Mouse (Mus musculus): Measurements from ENCODE around the gene Lypd6b. TPM values are rescaled to one million over a fixed set of nuclear protein-coding genes. Genes with fewer than 3 reads are reported as not detected.
A peak's percentile ranks its signal among the peaks of the same experiment; 100 is the strongest.

Lypd6b gene
- polyA plus RNA-seq, 1 experiment, result 14.2 TPM

GRCm38 (mm10) chr2:49747670-49748069 lies 39.8 kb upstream of the Lypd6b start:
- no peak overlapping the region for H3K27ac ChIP-seq (ENCODE audit: insufficient read depth, low read length)
- no peak overlapping the region for H3K4me3 ChIP-seq (ENCODE audit: insufficient read depth, low read length)
- H3K4me1 ChIP-seq (ENCODE audit: control insufficient read depth, insufficient read depth, low read length), result peaks cover 26% of the 10 kb centered on the region
- TF ChIP-seq CTCF (IDR thresholded peaks at IDR 0.05; ENCODE audit: extremely low read depth, insufficient read depth, low read length) (no peak), POLR2A (IDR thresholded peaks at IDR 0.05; ENCODE audit: extremely low read depth, insufficient read depth, low read length) (no peak)

- TF ChIP-seq POLR2A (IDR thresholded peaks at IDR 0.05; ENCODE audit: extremely low read depth, insufficient read depth, low read length), result no peak
- peak; percentile 65 for TF ChIP-seq CTCF (IDR thresholded peaks at IDR 0.05; ENCODE audit: extremely low read depth, insufficient read depth, low read length)
- Histone ChIP-seq H3K4me1 (ENCODE audit: control insufficient read depth, insufficient read depth, low read length) (peaks cover 16% of the 10 kb centered on the region), H3K27ac (ENCODE audit: insufficient read depth, low read length) (no peak overlapping the region), H3K4me3 (ENCODE audit: insufficient read depth, low read length) (no peak overlapping the region)
Observed at GRCm38 (mm10) chr2:49748628-49749342, 38.7 kb upstream of the Lypd6b start.

- Histone ChIP-seq H3K4me1 (ENCODE audit: control insufficient read depth, insufficient read depth, low read length) (peaks cover 11% of the 10 kb centered on the region), H3K27ac (ENCODE audit: insufficient read depth, low read length) (no peak overlapping the region), H3K4me3 (ENCODE audit: insufficient read depth, low read length) (no peak overlapping the region)
- TF ChIP-seq POLR2A (IDR thresholded peaks at IDR 0.05; ENCODE audit: extremely low read depth, insufficient read depth, low read length) (no peak), CTCF (IDR thresholded peaks at IDR 0.05; ENCODE audit: extremely low read depth, insufficient read depth, low read length) (no peak)
Observed at GRCm38 (mm10) chr2:49749730-49750576, 37.5 kb upstream of the Lypd6b start.

- TF ChIP-seq POLR2A (IDR thresholded peaks at IDR 0.05; ENCODE audit: extremely low read depth, insufficient read depth, low read length) (0 out of 2 replicates have a peak, but pooled peaks have one; percentile 19), CTCF (IDR thresholded peaks at IDR 0.05; ENCODE audit: extremely low read depth, insufficient read depth, low read length) (no peak)
- no peak overlapping the region for H3K27ac ChIP-seq (ENCODE audit: insufficient read depth, low read length)
- H3K4me1 ChIP-seq (ENCODE audit: control insufficient read depth, insufficient read depth, low read length), result 0 out of 2 replicates have a peak, but pooled peaks cover 5% of the 10 kb centered on the region
- no peak overlapping the region for H3K4me3 ChIP-seq (ENCODE audit: insufficient read depth, low read length)
Observed at GRCm38 (mm10) chr2:49751544-49752210, 35.8 kb upstream of the Lypd6b start.

GRCm38 (mm10) chr2:49752211-49752607 lies 35.3 kb upstream of the Lypd6b start:
- no peak overlapping the region for H3K27ac ChIP-seq (ENCODE audit: insufficient read depth, low read length)
- TF ChIP-seq CTCF (IDR thresholded peaks at IDR 0.05; ENCODE audit: extremely low read depth, insufficient read depth, low read length) (no peak), POLR2A (IDR thresholded peaks at IDR 0.05; ENCODE audit: extremely low read depth, insufficient read depth, low read length) (no peak)
- no peak overlapping the region for H3K4me3 ChIP-seq (ENCODE audit: insufficient read depth, low read length)
- 0 out of 2 replicates have a peak, but pooled peaks cover 3% of the 10 kb centered on the region for H3K4me1 ChIP-seq (ENCODE audit: control insufficient read depth, insufficient read depth, low read length)

- TF ChIP-seq CTCF (IDR thresholded peaks at IDR 0.05; ENCODE audit: extremely low read depth, insufficient read depth, low read length) (no peak), POLR2A (IDR thresholded peaks at IDR 0.05; ENCODE audit: extremely low read depth, insufficient read depth, low read length) (no peak)
- H3K27ac ChIP-seq (ENCODE audit: insufficient read depth, low read length), result no peak overlapping the region
- H3K4me1 ChIP-seq (ENCODE audit: control insufficient read depth, insufficient read depth, low read length), result 0 out of 2 replicates have a peak, but pooled peaks cover 3% of the 10 kb centered on the region
- H3K4me3 ChIP-seq (ENCODE audit: insufficient read depth, low read length), result no peak overlapping the region
Observed at GRCm38 (mm10) chr2:49753062-49753461, 34.4 kb upstream of the Lypd6b start.

- no peaks in the 10 kb centered on the region for H3K4me1 ChIP-seq (ENCODE audit: control insufficient read depth, insufficient read depth, low read length)
- H3K4me3 ChIP-seq (ENCODE audit: insufficient read depth, low read length), result no peak overlapping the region
- no peak overlapping the region for H3K27ac ChIP-seq (ENCODE audit: insufficient read depth, low read length)
- no peak for TF ChIP-seq CTCF (IDR thresholded peaks at IDR 0.05; ENCODE audit: extremely low read depth, insufficient read depth, low read length)
- TF ChIP-seq POLR2A (IDR thresholded peaks at IDR 0.05; ENCODE audit: extremely low read depth, insufficient read depth, low read length), result no peak
Observed at GRCm38 (mm10) chr2:49755054-49755453, 32.4 kb upstream of the Lypd6b start.

- no peaks in the 10 kb centered on the region for H3K4me1 ChIP-seq (ENCODE audit: control insufficient read depth, insufficient read depth, low read length)
- H3K27ac ChIP-seq (ENCODE audit: insufficient read depth, low read length), result no peak overlapping the region
- H3K4me3 ChIP-seq (ENCODE audit: insufficient read depth, low read length), result no peak overlapping the region
- TF ChIP-seq POLR2A (IDR thresholded peaks at IDR 0.05; ENCODE audit: extremely low read depth, insufficient read depth, low read length) (no peak), CTCF (IDR thresholded peaks at IDR 0.05; ENCODE audit: extremely low read depth, insufficient read depth, low read length) (no peak)
Observed at GRCm38 (mm10) chr2:49757616-49758015, 29.9 kb upstream of the Lypd6b start.

GRCm38 (mm10) chr2:49764331-49764946 lies 23.0 kb upstream of the Lypd6b start:
- Histone ChIP-seq H3K4me3 (ENCODE audit: insufficient read depth, low read length) (no peak overlapping the region), H3K4me1 (ENCODE audit: control insufficient read depth, insufficient read depth, low read length) (no peaks in the 10 kb centered on the region), H3K27ac (ENCODE audit: insufficient read depth, low read length) (no peak overlapping the region)
- no peak for TF ChIP-seq POLR2A (IDR thresholded peaks at IDR 0.05; ENCODE audit: extremely low read depth, insufficient read depth, low read length)
- peak; percentile 41 for TF ChIP-seq CTCF (IDR thresholded peaks at IDR 0.05; ENCODE audit: extremely low read depth, insufficient read depth, low read length)

All from cortical plate, adult 2 months (tissue).